Mouse (Mus musculus) ES-E14 (cell line): ENCODE measurements around the gene 1700029F12Rik.
"Not testable (repeated sequence)": the region's sequence is repeated elsewhere in the genome, so short reads cannot be mapped to it uniquely, and the experiment has no call there.

ENCODE experiments used
- CHD2 ChIP-seq: IDR thresholded peaks from 2 replicates; pipeline ENCODE4 v1.6.1; 2014; ENCODE audit warnings: mild to moderate bottlenecking, low read depth, low read length, inconsistent platforms
- HCFC1 ChIP-seq: IDR thresholded peaks from 2 replicates; pipeline ENCODE4 v1.6.1; 2012; ENCODE audit warnings: low read length, inconsistent platforms, borderline replicate concordance; ENCODE audit not compliant: insufficient read depth
- ZC3H11A ChIP-seq: IDR thresholded peaks from 2 replicates; pipeline ENCODE4 v1.6.1; 2012; ENCODE audit warnings: low read depth, mild to moderate bottlenecking, inconsistent platforms, low read length, borderline replicate concordance
- ZNF384 ChIP-seq: IDR thresholded peaks from 2 replicates; pipeline ENCODE4 v1.6.1; 2012; ENCODE audit warnings: low read depth, low read length, inconsistent platforms

DNA sequence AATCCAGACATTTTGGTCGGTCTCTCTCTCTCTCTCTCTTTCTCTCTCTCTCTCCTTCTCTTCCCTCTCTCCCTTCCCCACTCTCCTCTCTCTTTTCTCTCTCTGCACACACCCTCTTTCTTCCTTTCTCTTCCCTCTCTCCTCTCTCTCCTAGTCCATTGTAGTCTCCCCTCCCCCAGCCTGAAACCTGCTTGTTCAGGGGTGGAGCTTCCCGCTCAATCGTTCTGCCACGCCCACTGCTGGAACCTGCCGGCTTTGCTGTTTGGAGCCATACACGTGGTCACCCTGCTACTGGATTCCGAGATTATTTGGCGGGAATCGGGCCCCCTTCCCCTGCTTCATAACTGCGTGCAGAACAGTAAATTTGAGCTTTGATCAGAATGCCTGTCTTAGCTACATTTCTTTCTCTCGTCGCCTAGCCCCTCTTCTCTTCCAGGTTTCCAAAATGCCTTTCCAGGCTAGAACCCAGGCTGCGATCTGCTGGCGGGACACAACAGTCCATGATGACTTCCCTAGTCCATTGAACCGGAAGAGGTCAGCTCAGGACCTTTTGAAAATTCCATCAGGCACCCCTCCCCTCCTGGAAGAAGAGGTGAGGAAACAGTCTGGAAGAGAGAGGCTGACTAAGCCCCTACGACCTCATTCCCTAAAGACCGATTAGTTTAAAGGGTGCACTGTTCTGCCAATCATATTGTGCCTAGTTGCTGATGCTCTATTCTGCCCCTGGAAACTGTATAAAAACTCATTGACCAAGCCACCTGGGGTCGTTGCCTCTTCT, 30.9 kb upstream of the 1700029F12Rik start:
- TF ChIP-seq HCFC1, CHD2, ZC3H11A, ZNF384: not testable (repeated sequence)
